Mouse (Mus musculus): ENCODE measurements around the gene Psmb3.

DNA sequence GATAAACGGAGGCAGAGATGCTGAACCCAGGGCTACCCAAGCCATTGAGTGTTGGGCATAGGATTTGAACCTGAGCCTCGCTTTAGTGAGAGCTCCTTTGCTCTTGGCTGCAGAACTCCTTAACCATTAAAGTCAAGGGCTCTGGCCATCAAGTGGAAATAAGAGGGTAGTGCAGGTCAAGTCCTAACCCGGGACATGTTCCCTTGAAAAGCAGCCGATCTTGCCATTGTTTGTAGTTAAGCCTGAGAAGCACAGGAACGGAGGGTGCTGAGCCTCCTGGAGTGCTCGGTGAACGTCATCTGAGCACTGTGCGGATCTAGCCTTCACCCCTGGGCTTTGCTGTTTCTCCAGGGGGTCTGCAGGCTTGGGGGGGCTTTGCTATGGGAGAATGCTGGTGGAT lies 25.4 kb upstream of the Psmb3 start:
- TF ChIP-seq POLR2A (IDR thresholded peaks at IDR 0.05; ENCODE audit: insufficient read depth, low read depth, low read length) = no peak
- no peak for TF ChIP-seq CTCF (IDR thresholded peaks at IDR 0.05; ENCODE audit: insufficient read depth, low read depth, low read length)

Data from olfactory bulb, adult 2 months (tissue).